Comparison of ENCODE assay signal across 9 mouse cellular contexts in genomic region chr4:97418616-97419015, GRCm38 (mm10).
DNase-seq lines count a peak whose midpoint lies in the region; ATAC-seq and TF ChIP-seq lines count a peak whose summit lies in the region.
"Had no signal": no experiment of that assay in that cellular context is flagged by ENCODE, and none has a peak within 500 bp of the region (broad histone marks: within the 10 kb centered on the region; RNA-seq: fewer than 3 reads in every experiment).

No protein-coding gene starts in this region.

- TF ChIP-seq CTCF in liver, postnatal 0 days (IDR thresholded peaks at IDR 0.05; ENCODE audit: low read depth) = no peak
- TF ChIP-seq CTCF in layer of hippocampus, adult 2 months (conservative IDR thresholded peaks at IDR 0.05) = no peak

- H3K4me2 ChIP-seq in liver, postnatal 0 days (ENCODE audit: low read depth, low read length) = no peak overlapping the region
- H3K4me2 ChIP-seq in embryonic facial prominence, embryonic 15.5 days (replicated peaks) = no peak overlapping the region
- no peak overlapping the region for H3K4me2 ChIP-seq in midbrain, embryonic 13.5 days (replicated peaks)
- no peak overlapping the region for H3K4me2 ChIP-seq in stomach, embryonic 15.5 days

- no peak for ATAC-seq in liver, postnatal 0 days
- peak; percentile 69 for ATAC-seq in embryonic facial prominence, embryonic 15.5 days (ENCODE audit: insufficient number of reproducible peaks, low FRiP score, low TSS enrichment, low read depth)
- peak; percentile 90 for ATAC-seq in midbrain, embryonic 13.5 days
- peak; percentile 27; the same call in 1 of the 2 replicates for ATAC-seq in stomach, embryonic 15.5 days (ENCODE audit: insufficient read depth, low FRiP score, low read depth)

- 46% methylated on average over 5 of the region's 5 CpGs for WGBS in liver, postnatal 0 days (ENCODE audit: insufficient replicate concordance)
- 24% methylated on average over 5 of the region's 5 CpGs for WGBS in embryonic facial prominence, embryonic 15.5 days
- WGBS in midbrain, embryonic 13.5 days = 12% methylated on average over 5 of the region's 5 CpGs
- 49% methylated on average over 5 of the region's 5 CpGs for WGBS in stomach, embryonic 15.5 days

- no peak for TF ChIP-seq EP300 in liver, postnatal 0 days (IDR thresholded peaks at IDR 0.05; ENCODE audit: low read depth)

- peak; percentile 10 for DNase-seq in liver
- DNase-seq in liver, postnatal 0 days = no peak
- peak; percentile 59 to 64 for DNase-seq in heart, postnatal 10 days
- DNase-seq in layer of hippocampus, adult 2 months (ENCODE audit: low spot score in 2 of 2) = peak; percentile 26 to 48
- DNase-seq in spleen, postnatal 4 days (ENCODE audit: low spot score in 2 of 2) = no peak

- no peaks in the 10 kb centered on the region for H3K4me1 ChIP-seq in liver, postnatal 0 days (ENCODE audit: insufficient read depth)
- H3K4me1 ChIP-seq in embryonic facial prominence, embryonic 15.5 days = no peaks in the 10 kb centered on the region
- H3K4me1 ChIP-seq in midbrain, embryonic 13.5 days (replicated peaks) = peaks cover 8% of the 10 kb centered on the region
- no peaks in the 10 kb centered on the region for H3K4me1 ChIP-seq in stomach, embryonic 15.5 days
- H3K4me1 ChIP-seq: megakaryocyte, embryonic 14.5 days had no signal

- no peaks in the 10 kb centered on the region for H3K36me3 ChIP-seq in liver, postnatal 0 days (replicated peaks; ENCODE audit: insufficient read depth, low read length)
- no peaks in the 10 kb centered on the region for H3K36me3 ChIP-seq in embryonic facial prominence, embryonic 15.5 days
- no peaks in the 10 kb centered on the region for H3K36me3 ChIP-seq in midbrain, embryonic 13.5 days
- no peaks in the 10 kb centered on the region for H3K36me3 ChIP-seq in stomach, embryonic 15.5 days

- H3K9ac ChIP-seq in liver, postnatal 0 days (replicated peaks) = no peak overlapping the region
- no peak overlapping the region for H3K9ac ChIP-seq in embryonic facial prominence, embryonic 15.5 days
- H3K9ac ChIP-seq in midbrain, embryonic 13.5 days (replicated peaks) = no peak overlapping the region
- H3K9ac ChIP-seq in stomach, embryonic 15.5 days = no peak overlapping the region

- intact Hi-C loops in heart, postnatal 10 days (cut with DNase I) = no loop called here

- no peaks in the 10 kb centered on the region for H3K9me3 ChIP-seq in liver, postnatal 0 days (ENCODE audit: low read length)
- H3K9me3 ChIP-seq in embryonic facial prominence, embryonic 15.5 days (replicated peaks) = no peaks in the 10 kb centered on the region
- H3K9me3 ChIP-seq in midbrain, embryonic 13.5 days = no peaks in the 10 kb centered on the region
- H3K9me3 ChIP-seq in stomach, embryonic 15.5 days = no peaks in the 10 kb centered on the region
- H3K9me3 ChIP-seq: megakaryocyte, embryonic 14.5 days had no signal

- no peaks in the 10 kb centered on the region for H3K27me3 ChIP-seq in liver, postnatal 0 days (ENCODE audit: insufficient read depth, low read length)
- no peaks in the 10 kb centered on the region for H3K27me3 ChIP-seq in embryonic facial prominence, embryonic 15.5 days
- H3K27me3 ChIP-seq in midbrain, embryonic 13.5 days = no peaks in the 10 kb centered on the region
- no peaks in the 10 kb centered on the region for H3K27me3 ChIP-seq in stomach, embryonic 15.5 days (replicated peaks)
- H3K27me3 ChIP-seq: megakaryocyte, embryonic 14.5 days had no signal

- no peak overlapping the region for H3K27ac ChIP-seq in liver, postnatal 0 days (ENCODE audit: low read depth)
- H3K27ac ChIP-seq in embryonic facial prominence, embryonic 15.5 days (replicated peaks) = no peak overlapping the region
- no peak overlapping the region for H3K27ac ChIP-seq in layer of hippocampus, adult 2 months
- H3K27ac ChIP-seq in midbrain, embryonic 13.5 days = no peak overlapping the region
- H3K27ac ChIP-seq in stomach, embryonic 15.5 days = no peak overlapping the region

- no peak overlapping the region for H3K4me3 ChIP-seq in liver, postnatal 0 days (ENCODE audit: low read depth, low read length)
- no peak overlapping the region for H3K4me3 ChIP-seq in embryonic facial prominence, embryonic 15.5 days (replicated peaks)
- H3K4me3 ChIP-seq in layer of hippocampus, adult 2 months = no peak overlapping the region
- H3K4me3 ChIP-seq in midbrain, embryonic 13.5 days (replicated peaks) = no peak overlapping the region
- no peak overlapping the region for H3K4me3 ChIP-seq in stomach, embryonic 15.5 days (replicated peaks)
- H3K4me3 ChIP-seq: megakaryocyte, embryonic 14.5 days had no signal

Comparison
In these comparisons a context has a peak if more than half of its experiments do, and no peak if none do; other contexts are left out.
1. DNase-seq: peak in liver (single experiment), heart, postnatal 10 days (2 of 2) and layer of hippocampus, adult 2 months (2 of 2); none in liver, postnatal 0 days (single experiment) and spleen, postnatal 4 days (0 of 2).